Mouse (Mus musculus) gastrocnemius, postnatal 25 days (tissue): ENCODE data around the gene Col2a1. TPM values are rescaled to one million over a fixed set of nuclear protein-coding genes. Genes with fewer than 3 reads are reported as not detected.

ENCODE experiments used
- DNase-seq: peaks from one replicate; pipeline ENCODE4 v3.0.0; 2022
- total RNA-seq, 2 experiments: library from RNA; stranded (reverse); gene quantifications; 1 replicate in 1 of 2; 2 replicates in 1 of 2; pipeline ENCODE4 v1.2.3; 2021

Gene Col2a1
- total RNA-seq, 2 experiments from 2014 or later: 1.9 to 6.3 TPM

- DNase-seq: no peak
Observed at GRCm38 (mm10) chr15:98002991-98003821, 1.3 kb downstream of the Col2a1 start.

GRCm38 (mm10) chr15:98002113-98002990 lies 2.1 kb downstream of the Col2a1 start:
- DNase-seq: no peak

- DNase-seq: peak; percentile 35
Observed at GRCm38 (mm10) chr15:98001321-98002112, 3.0 kb downstream of the Col2a1 start.

GRCm38 (mm10) chr15:97999991-98000390 lies 4.5 kb downstream of the Col2a1 start:
- DNase-seq: no peak

- no peak for DNase-seq
Observed at GRCm38 (mm10) chr15:97999546-97999945, 4.9 kb downstream of the Col2a1 start.

- DNase-seq: no peak
Observed at GRCm38 (mm10) chr15:97996716-97997256, 7.7 kb downstream of the Col2a1 start.

GRCm38 (mm10) chr15:97992712-97993286 lies 11.7 kb downstream of the Col2a1 start:
- peak; percentile 77 for DNase-seq

GRCm38 (mm10) chr15:97992027-97992711 lies 12.3 kb downstream of the Col2a1 start:
- no peak for DNase-seq

- no peak for DNase-seq
Observed at GRCm38 (mm10) chr15:97991285-97991895, 13.1 kb downstream of the Col2a1 start.

- no peak for DNase-seq
Observed at GRCm38 (mm10) chr15:97990721-97991120, 13.8 kb downstream of the Col2a1 start.

GRCm38 (mm10) chr15:97990124-97990523 lies 14.4 kb downstream of the Col2a1 start:
- DNase-seq: no peak

GRCm38 (mm10) chr15:97989544-97989943 lies 15.0 kb downstream of the Col2a1 start:
- DNase-seq: no peak

GRCm38 (mm10) chr15:97981560-97981959 lies 22.9 kb downstream of the Col2a1 start:
- DNase-seq: no peak

- DNase-seq: no peak
Observed at GRCm38 (mm10) chr15:97973248-97974005, 31.1 kb downstream of the Col2a1 start.

- DNase-seq: no peak
Observed at GRCm38 (mm10) chr15:97972580-97972979, 31.9 kb downstream of the Col2a1 start.

GRCm38 (mm10) chr15:97970299-97970698 lies 34.2 kb downstream of the Col2a1 start:
- DNase-seq: no peak

GRCm38 (mm10) chr15:97965311-97966045 lies 39.0 kb downstream of the Col2a1 start:
- no peak for DNase-seq

GRCm38 (mm10) chr15:97964836-97965187 lies 39.7 kb downstream of the Col2a1 start:
- DNase-seq: no peak
